Mouse (Mus musculus): Measurements from ENCODE around the gene Tmeff2.

DNA sequence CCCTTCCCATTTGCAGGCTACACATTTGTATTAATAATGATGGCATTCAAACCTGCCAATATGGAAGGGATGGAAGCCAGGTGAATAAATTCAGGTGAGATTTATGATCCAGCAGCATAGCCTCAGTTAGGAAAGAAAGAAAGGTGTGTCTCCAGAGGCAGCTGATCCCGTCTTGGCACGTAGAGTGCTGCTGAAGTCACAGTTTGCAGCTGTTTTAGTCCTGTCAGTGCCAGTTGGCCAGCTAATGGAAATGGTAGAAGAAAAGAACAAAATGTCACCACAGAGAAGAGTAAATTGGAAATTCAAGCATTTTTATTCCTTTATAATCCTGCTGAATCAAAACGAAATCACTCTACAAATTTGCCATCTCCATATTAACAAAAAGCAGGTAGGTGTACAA is 99.3 kb downstream of the Tmeff2 start:
- no peak for TF ChIP-seq GATA1 (IDR thresholded peaks at IDR 0.05; ENCODE audit: low read length)
- TF ChIP-seq TAL1 (IDR thresholded peaks at IDR 0.05; ENCODE audit: low read length) = no peak

All from erythroblast, embryonic 14.5 days (primary cell).